Comparison of ENCODE assay signal across 8 mouse cellular contexts in the genomic region with DNA sequence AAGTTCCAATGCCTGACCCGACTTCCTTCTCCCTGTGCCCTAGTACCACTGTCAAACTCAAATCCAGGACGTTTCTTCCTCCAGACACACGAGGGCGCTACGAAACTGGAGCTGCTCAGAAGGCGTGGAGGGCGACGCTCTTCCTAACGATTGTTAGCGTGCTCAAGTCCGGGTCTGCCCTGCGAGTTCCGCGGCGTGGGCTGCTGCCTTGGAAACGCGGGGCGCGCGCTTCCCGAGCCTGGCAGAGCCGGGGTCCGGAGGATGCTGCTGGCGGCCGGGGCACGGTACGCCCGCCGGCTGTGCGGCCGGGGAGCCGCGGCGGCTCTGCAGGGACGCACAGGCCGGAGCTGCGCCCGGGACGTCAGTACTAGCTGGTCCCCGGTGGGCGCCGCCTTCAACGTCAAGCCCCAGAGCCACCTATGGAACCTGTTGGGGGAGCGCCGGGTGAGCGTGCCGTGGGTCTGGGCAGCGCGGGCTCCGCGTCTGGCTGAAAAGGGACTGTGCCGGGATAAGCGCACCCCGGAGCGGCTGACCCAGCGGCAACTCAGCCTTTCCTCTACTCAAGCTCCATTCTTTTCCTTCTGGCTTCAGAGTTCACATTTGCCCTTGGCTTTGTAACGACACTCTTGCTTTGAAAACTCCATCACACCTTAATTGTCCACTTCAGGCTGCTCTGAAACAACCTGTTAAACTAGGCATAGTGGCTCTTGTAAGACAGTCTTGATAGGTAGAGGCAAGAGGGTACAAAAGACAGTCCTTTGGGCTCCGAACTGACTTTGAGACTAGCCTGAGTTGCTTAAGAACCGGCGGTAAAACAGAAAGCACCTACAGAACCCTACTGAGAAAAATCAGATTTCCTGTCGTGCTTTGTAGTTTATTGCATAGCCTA. TPM values are rescaled to one million over a fixed set of nuclear protein-coding genes. Genes with fewer than 3 reads are reported as not detected.
DNase-seq lines count a peak whose midpoint lies in the region; ATAC-seq lines count a peak whose summit lies in the region.

A gene (plus strand): TSS at position 147 of the 889 bp plus-strand sequence.

- H3K27me3 ChIP-seq in hindbrain, embryonic 15.5 days = no peaks in the 10 kb centered on the region

- DNase-seq in T-cell, adult 2 months (ENCODE audit: low spot score) = peak; percentile 83
- DNase-seq in cerebellum, postnatal 36 days = peak; percentile 86 to 91
- DNase-seq in frontal cortex, postnatal 36 days (ENCODE audit: low spot score in 2 of 2) = peak; percentile 88
- DNase-seq in left cerebral cortex, adult 11 months (ENCODE audit: low spot score) = peak; percentile 77
- peak; percentile 89 to 90 for DNase-seq in lung, postnatal 4 days
- DNase-seq in retina, postnatal 7 days (ENCODE audit: low read depth, low spot score) = peak; percentile 90
- DNase-seq in urinary bladder, adult 2 months (ENCODE audit: low spot score) = peak; percentile 67

- H3K9me3 ChIP-seq in hindbrain, embryonic 15.5 days = no peaks in the 10 kb centered on the region

- peak; percentile 95 for ATAC-seq in hindbrain, embryonic 15.5 days (ENCODE audit: low FRiP score, low read depth)

- H3K4me3 ChIP-seq in hindbrain, embryonic 15.5 days = peak within 1 kb of the TSS; percentile 59

- H3K9ac ChIP-seq in hindbrain, embryonic 15.5 days = peak within 1 kb of the TSS; percentile 56

- under 1% methylated on average over 61 of the region's 61 CpGs for WGBS in hindbrain, embryonic 15.5 days

- H3K27ac ChIP-seq in hindbrain, embryonic 15.5 days (replicated peaks) = peak within 1 kb of the TSS; percentile 59

- peaks cover 11% of the 10 kb centered on the region for H3K36me3 ChIP-seq in hindbrain, embryonic 15.5 days

- H3K4me1 ChIP-seq in hindbrain, embryonic 15.5 days (replicated peaks) = peaks cover 9% of the 10 kb centered on the region

- H3K4me2 ChIP-seq in hindbrain, embryonic 15.5 days = peak within 1 kb of the TSS; percentile 65

RNA-seq across cellular contexts. Expression of the gene that starts here (rescaled TPM):
- 18.6 and 20.2 TPM in 2 replicates for polyA plus RNA-seq in hindbrain, embryonic 15.5 days (2015; fragmentation: Nextera tagmentation; extraction: Ambion mirVana)
- 11.7 and 11.9 TPM in 2 replicates for polyA plus RNA-seq in urinary bladder, adult 2 months (2012; rRNA removed)

Comparison
In these comparisons a context has a peak if more than half of its experiments do, and no peak if none do; other contexts are left out.
1. Peak in every context shown above with its lines: DNase-seq, ATAC-seq, H3K4me3 ChIP-seq and H3K27ac ChIP-seq.